Comparison of ENCODE assay signal across 16 mouse cellular contexts in the genomic region with DNA sequence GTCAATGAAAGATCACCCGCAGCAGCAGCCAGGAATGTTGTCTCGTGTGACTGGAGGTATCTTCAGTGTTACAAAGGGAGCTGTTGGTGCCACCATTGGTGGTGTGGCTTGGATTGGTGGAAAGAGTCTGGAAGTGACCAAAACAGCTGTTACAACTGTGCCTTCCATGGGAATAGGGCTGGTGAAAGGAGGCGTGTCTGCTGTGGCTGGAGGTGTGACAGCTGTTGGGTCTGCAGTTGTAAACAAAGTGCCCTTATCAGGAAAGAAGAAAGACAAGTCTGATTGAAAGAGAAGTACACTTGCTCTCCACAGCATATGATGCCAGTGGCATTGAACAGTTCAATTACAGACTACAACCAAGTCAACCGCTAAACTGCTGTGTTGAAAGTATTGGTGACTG.
"Had no signal": no experiment of that assay in that cellular context is flagged by ENCODE, and none has a peak within 500 bp of the region (broad histone marks: within the 10 kb centered on the region; RNA-seq: fewer than 3 reads in every experiment).

No protein-coding gene starts in this region.

- H3K27ac ChIP-seq: neural tube, embryonic 13.5 days; neural tube, embryonic 15.5 days; stomach, embryonic 15.5 days; stomach, postnatal 0 days had no signal

- H3K4me2 ChIP-seq: neural tube, embryonic 13.5 days; neural tube, embryonic 15.5 days; stomach, embryonic 15.5 days had no signal

- H3K9ac ChIP-seq: neural tube, embryonic 13.5 days; neural tube, embryonic 15.5 days; stomach, embryonic 15.5 days had no signal

- H3K9me3 ChIP-seq: neural tube, embryonic 13.5 days; neural tube, embryonic 15.5 days; stomach, embryonic 15.5 days had no signal

- H3K4me1 ChIP-seq: neural tube, embryonic 15.5 days; stomach, embryonic 15.5 days had no signal

- DNase-seq: retina, postnatal 1 day; right cerebral cortex, adult 18-20 months; right cerebral cortex, postnatal 14 days; right cerebral cortex, postnatal 25 days; right cerebral cortex, postnatal 4 days; spleen, adult 18-20 months; thymus, adult 18-20 months; thymus, adult 2 months; thymus, postnatal 14 days; thymus, postnatal 25 days; thymus, postnatal 36 days; thymus, postnatal 4 days had no signal

- H3K4me3 ChIP-seq: neural tube, embryonic 13.5 days; neural tube, embryonic 15.5 days; stomach, embryonic 15.5 days had no signal

- H3K27me3 ChIP-seq: neural tube, embryonic 13.5 days; neural tube, embryonic 15.5 days; stomach, embryonic 15.5 days had no signal
